Mouse (Mus musculus) urinary bladder, adult 2 months (tissue): Measurements from ENCODE around the gene Sec24d. TPM values are rescaled to one million over a fixed set of nuclear protein-coding genes. Genes with fewer than 3 reads are reported as not detected.
A peak's percentile ranks its signal among the peaks of the same experiment; 100 is the strongest.
"Not testable (repeated sequence)": the region's sequence is repeated elsewhere in the genome, so short reads cannot be mapped to it uniquely, and the experiment has no call there.

Experiments used
- DNase-seq: peaks from one replicate; pipeline ENCODE4 v3.0.0; 2022; ENCODE audit warnings: low spot score
- polyA plus RNA-seq: library from polyadenylated mRNA; depleted of rRNA; stranded (reverse); fragments of >200 nt; gene quantifications from 2 replicates; pipeline ENCODE4 v1.2.3, GENCODE M21; 2012

Sec24d gene
- polyA plus RNA-seq, 1 experiment, result 58.9 TPM

DNA sequence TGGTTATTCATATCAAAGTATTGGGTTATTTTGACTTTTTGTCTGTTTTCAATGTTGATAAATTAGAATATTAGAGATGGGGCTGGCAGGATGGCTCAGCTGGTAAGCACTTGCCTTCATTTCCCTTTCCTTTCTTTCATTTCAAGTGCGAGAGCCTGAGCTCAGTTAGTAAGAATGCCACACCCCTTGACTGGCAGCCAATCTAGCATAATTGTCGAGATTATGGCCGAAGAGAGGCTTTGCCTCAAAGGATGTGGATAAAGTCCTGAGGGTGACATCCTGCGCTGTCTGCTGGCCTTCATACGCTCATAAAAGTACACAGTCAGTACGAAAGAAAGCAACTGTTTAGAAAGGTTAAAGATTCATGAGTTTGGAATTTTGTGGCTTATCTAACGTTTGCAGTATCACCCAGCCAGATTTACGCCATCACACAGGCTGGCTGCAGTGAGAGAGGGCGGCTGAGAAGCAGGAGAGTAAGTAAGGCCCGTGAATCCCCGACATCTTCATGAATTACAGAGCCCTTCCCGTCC lies 71.5 kb downstream of the Sec24d start:
- no peak for DNase-seq

- no peak for DNase-seq
These were observed 73.8 kb downstream of the Sec24d start for GRCm38 (mm10) chr3:123341049-123341448.

GRCm38 (mm10) chr3:123343690-123344089 lies 76.4 kb downstream of the Sec24d start:
- no peak for DNase-seq

DNA sequence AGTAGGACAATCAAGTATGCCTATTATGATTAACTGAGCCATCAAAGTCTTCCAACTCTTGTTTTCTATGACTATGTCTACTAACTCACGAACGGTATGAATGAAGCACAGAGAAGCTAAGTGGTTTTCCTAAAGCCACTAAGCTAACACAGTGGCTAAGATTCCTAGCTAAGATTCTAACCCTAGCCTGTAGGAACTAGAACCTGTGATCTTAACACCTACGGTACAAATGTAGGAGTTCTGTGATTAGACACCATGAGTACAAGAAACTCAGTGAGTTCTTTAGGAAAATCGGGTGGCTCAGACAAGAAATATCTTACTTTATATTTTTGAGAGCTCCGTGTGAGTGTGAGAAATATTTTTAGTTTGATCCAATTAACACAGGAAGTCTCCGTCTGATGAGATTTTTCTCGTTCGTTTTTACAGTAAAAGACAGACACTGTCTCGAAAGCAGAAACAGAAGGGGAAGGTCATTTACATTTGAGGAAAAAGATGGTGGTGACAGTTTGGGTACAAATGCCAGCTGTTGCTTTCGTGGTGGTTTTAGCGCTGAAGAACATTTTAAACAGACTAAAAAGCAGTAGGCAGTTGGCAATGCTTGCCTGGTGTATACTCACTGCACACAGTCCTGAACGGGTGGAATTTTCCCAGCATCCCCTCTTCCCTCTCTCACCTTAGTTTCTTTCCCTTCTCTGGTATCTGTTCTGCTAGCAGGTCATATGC lies 81.0 kb downstream of the Sec24d start:
- no peak for DNase-seq

GRCm38 (mm10) chr3:123350602-123351001 lies 83.3 kb downstream of the Sec24d start:
- DNase-seq, result no peak

DNA sequence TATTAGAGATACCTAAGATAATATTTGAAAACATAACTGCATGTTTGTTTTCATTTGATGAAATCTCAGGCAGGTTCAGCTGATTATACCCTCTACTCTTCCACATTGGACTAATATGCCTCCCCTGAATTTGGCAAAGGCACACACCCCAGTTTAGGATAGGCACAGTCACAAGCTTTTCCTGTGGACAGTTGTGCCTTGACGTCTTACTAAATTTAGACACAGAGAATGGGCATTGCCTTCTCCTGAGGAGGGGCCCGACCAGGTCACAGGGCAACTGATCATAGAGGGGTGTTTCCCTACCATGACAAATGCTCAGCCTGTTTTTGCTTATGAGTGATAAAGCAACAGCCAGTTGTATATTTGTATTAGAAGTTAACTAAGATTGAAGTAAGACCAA lies 84.3 kb downstream of the Sec24d start:
- no peak for DNase-seq

DNA sequence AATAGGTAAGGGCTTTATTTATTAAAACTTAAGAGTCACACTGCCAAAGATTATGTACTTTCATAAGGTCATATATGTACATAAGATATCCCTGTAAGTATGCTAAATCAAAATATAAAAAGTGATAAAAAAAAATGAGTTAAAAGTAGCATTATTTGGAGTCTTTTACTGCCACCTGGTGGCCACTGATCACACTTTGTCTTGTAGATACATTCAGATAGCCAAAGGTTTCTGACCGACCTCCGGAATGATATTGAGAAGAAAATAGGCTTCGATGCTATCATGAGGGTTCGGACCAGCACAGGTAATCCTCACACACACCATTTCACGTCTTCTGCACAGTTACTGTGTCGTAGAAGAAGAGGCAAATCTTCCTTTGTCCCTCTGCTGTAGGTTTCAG lies 85.9 kb downstream of the Sec24d start:
- no peak for DNase-seq

DNA sequence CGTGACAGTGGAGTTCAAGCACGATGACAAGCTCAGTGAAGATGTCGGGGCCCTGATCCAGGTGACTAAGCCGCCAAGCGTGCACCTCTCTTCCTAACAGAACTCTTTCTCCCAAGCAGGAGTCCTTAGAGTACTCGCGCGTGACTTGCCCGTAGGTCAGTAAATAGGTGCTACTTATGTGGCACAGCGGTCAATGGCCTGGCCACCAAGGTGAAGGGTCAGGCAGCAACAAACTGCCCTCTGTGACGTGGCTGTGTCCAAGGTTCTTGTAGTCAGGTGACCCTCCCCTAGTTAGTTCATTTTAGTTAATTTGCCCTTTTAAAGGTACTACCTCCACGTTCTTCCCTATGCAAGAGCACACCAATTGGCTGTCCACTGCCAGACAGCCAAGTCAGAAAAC lies 86.4 kb downstream of the Sec24d start:
- DNase-seq, result no peak

DNA sequence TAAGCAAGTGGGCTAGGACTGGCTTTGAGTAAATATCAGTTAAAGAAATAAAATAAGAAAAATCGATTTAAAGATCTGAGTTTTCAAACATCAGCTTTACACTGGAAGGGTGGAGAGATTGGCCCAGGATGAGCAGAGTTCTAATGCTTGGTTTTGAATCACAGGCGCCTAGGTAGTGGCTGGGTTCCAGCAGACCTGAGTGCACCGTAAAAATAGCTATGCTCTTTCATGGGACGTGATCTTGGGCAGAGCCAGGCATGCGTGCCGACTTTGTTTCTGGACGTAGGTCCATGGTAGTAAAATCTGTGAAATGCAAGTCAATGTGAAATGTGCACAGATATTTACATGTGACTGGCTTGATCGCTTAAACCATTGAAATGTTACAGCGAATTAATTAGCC lies 87.1 kb downstream of the Sec24d start:
- DNase-seq, result no peak

DNA sequence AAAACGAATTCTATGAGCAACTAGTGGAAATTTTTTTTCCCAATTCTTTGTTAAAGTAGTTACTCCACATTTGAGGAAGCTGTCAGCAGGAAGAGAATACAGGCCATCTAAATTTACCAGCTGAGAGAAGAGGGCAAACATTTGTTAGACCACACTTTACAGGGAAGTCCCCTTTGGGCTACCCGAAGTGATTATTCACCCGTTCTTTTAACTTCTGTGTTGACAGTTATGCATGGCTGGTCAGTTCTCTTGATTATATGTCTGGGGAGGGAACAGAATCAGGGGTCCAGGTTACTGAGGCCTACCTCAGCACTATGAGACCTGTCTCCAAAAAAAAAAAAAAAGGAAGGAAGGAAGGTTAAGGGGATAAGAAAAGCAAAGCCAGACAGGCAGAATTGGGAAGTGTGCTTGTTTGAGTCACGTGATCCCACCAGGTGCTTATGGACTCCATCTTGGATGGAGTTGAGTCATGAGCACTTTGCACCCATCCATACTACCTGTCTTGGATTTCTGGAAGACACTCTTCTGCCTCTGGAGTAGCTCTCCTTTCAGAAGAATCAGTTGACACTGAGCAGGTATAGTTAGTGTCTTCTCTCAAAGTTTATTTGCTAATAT lies 89.2 kb downstream of the Sec24d start:
- DNase-seq, result no peak

DNA sequence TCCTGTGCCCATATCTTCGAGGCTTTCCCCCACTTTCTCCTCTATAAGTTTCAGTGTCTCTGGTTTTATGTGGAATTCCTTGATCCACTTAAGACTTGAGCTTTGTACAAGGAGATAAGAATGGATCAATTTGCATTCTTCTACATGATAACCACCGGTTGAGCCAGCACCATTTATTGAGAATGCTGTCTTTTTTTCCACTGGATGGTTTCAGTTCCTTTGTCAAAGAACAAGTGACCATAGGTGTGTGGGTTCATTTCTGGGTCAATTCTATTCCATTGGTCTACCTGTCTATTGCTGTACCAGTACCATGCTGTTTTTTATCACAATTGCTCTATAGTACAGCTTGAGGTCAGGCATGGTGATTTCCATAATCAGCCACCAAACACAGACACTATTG lies 99.6 kb downstream of the Sec24d start:
- DNase-seq, result not testable (repeated sequence)

DNA sequence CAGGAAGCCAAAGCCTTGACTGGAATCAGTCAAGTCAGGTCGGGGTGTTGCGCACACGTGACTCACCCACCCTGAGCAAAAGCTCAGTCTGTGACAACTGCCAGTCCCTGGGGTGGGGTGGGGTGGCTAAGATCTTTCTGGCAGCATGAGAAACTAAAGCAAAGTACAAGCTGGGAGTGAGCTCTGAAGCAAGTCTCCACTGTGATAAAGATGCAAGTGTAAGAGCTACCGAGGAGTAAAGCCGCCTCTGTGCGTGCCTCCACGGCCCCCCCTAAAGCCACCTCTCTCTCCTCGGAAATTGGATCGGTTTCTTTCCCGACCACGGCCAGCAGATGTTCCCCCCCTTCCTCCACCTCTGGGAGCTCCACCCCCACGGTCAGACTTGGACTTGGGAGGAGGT lies 101.9 kb downstream of the Sec24d start:
- no peak for DNase-seq

GRCm38 (mm10) chr3:123370927-123371326 lies 103.7 kb downstream of the Sec24d start:
- DNase-seq, result no peak

GRCm38 (mm10) chr3:123371766-123372535 lies 104.7 kb downstream of the Sec24d start:
- no peak for DNase-seq

GRCm38 (mm10) chr3:123376562-123376961 lies 109.3 kb downstream of the Sec24d start:
- no peak for DNase-seq

- no peak for DNase-seq
These were observed 117.2 kb downstream of the Sec24d start for GRCm38 (mm10) chr3:123384435-123384834.

DNA sequence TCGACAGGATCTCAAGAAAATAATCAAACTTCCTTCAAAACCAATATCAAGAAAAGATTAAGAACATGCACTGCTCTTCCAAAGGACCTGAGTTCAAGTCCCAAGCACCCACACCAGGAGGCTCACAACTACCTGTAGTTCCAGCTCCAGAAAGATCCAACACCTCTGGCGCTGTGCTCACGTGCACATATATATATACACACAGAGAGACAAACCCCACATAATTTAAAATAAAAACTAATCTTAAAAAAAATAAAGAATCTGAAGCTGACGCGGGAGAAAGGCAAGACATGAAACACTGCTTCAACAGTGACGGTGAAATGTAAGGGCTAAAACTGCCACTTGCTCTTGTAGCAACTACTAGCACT lies 117.8 kb downstream of the Sec24d start:
- DNase-seq, result no peak

GRCm38 (mm10) chr3:123385486-123386156 lies 118.4 kb downstream of the Sec24d start, which contains the start of gene Mettl14:
Gene Mettl14 (minus strand): TSS chr3:123386108.
- peak; percentile 81 for DNase-seq

- not testable (repeated sequence) for DNase-seq
These were observed 119.0 kb downstream of the Sec24d start for GRCm38 (mm10) chr3:123386157-123386780.

GRCm38 (mm10) chr3:123391180-123391579 lies 123.9 kb downstream of the Sec24d start:
- DNase-seq, result no peak

GRCm38 (mm10) chr3:123395611-123396010 lies 128.4 kb downstream of the Sec24d start:
- DNase-seq, result no peak
